Mouse (Mus musculus): ENCODE measurements around the gene Gucy2d.

Gene Gucy2d

DNA sequence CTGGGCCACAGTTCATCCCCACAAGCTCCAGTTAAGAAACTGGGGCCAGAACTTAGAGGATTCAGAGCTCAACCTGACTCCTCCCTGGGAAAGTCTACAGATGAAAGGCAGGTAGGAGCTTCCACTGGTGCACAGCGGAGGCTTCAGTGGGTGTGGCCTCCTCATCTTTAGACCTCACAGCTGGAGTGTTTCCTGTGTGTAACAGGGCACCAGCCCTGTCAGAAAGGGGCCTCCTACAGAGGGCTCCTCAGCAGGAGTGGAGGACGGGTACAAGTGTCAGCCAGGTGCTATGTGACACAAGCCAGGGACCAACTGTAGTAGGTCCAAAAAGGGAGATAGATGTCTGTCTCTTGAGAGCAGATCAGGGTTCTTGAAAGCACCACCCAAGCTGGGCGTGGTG lies 73.0 kb downstream of the Gucy2d start:
- no peak for DNase-seq (ENCODE audit: low read depth, low spot score)

DNA sequence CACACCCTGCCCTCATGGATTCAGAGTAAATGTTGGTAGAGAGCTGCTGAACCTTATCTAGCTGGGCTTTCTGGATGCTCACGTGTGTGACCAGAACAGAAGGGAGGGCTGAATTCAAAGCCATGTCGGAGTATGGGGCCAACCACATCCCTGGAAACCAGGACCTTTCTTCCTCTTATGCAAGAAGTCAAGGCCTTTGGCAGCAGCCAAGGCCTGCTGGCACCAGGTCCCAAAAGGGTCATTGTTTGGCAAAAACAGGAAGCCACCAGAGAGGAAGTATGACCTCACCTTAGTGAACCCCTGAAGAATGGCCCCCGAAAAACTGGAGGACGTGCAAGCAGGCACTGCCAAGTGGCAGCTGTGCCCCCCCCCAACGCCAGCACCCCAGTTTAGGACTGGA lies 82.4 kb downstream of the Gucy2d start:
- DNase-seq (ENCODE audit: low read depth, low spot score), result no peak

DNA sequence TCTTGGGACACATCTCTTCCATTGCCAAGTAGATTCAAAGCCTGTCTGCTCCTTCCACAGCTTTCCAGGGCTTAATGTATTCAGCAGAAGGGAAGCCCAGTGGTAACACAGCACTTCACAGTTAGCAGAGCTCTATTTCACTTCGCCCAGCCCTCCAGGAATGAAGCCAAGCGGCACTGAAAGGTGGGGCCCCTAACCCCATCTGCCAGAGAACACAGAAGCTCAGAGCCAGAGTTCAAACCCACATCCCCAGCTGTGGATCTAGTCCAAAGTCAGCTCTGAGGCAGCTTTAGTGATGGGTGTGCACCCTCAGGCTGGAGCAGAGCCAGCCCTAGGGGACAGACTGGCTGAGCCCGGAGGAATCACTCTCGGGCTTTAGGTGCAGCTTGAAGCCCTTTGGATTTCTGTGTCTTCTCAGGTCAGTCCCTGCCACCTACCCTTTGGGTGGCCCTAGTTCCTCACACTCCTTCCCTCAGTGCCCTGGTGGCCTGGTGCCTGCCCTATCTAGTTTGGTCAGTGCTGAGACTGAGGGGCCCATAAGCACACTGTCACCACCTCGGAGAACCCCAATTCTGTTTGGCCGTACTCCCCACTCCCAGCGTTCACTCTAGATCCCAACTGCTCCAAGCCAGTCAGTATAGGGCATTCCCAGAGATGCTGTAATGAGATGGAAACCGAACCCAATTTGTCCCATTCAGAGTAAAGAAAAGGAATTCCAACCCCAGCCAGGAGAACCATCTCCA lies 83.0 kb downstream of the Gucy2d start:
- no peak for DNase-seq (ENCODE audit: low read depth, low spot score)

DNA sequence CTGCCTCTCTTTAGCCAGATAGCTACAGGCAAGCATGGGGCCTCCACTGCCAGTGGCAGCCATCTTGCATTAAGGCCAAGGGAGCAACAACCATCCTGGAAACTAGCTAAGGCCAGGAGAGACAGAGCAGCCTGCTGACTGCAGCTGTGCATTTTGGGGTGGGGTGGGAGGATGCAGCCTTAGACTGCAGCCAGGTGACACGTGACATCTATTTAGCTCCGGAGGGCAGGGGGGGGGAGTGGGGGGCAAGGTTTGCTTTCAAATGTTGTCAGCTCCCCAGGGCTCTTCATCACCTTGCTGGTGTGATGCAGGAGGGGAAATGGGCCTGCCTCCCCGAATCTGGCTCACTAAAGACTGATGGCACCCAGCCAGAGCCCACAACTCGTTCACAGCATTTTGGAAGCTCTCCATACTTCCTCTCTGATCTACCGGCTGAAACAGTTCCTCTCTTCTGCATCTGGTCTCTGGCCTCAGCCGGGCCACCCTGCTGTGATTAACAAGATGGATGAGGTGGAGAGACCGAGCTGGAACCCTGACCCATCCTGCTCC lies 83.7 kb downstream of the Gucy2d start:
- DNase-seq (ENCODE audit: low read depth, low spot score), result no peak

DNA sequence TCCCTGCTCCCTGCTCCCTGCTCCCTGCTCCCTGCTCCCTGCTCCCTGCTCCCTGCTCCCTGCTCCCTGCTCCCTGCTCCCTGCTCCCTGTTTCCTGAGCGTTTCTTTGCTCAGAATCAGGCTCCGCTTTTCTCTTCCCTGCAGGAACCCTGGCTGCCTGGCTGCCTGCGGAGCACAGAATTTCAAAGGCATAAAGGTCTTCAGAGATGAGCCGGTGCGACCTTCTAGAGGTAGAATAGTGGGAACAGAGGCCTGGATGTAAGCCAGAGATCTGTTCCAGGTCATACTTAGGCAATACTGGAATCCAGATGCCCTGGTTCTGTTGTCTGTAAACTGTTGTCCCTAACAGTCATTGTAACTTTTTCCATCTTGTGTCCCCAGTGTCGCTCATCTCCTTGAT lies 84.2 kb downstream of the Gucy2d start:
- DNase-seq (ENCODE audit: low read depth, low spot score), result no peak

DNA sequence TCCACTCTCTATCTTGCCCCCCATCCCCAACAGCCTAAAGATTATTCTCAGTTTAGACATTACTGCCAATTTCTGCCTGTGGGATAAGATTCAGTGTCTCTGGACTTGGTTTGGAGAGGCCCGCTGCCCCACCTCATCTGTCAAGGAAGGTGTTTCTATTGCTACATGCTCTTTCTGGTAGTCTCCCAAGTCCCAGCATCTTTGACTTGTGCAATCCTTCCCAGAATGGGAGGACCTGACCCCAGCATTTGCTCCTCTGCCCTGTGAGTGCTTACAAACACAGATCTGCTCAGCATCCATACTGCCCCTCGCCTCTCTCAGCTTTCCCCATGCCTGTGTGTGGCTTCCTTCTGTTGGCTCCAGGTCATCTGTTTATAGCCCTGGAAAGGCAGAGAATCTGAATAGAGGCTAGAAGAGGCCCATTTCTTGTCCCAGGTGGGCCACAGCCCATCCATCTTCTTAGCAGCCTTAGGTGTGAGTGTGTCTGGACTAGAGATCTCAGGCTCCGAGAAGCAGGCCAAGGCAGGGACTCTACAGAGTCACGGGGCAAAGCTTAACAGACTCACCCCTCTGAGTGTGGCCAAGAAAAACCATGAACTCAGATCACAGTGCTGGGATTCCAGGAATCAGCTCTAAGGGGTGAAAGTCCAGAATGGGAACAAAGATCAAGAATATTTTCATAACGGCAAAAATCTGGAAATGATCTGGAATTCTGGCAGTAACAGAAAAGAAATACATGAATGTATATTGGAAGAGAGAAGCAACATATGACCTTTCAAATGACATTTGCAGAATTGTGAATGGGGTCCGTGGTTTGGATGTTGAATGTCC lies 84.9 kb downstream of the Gucy2d start:
- no peak for DNase-seq (ENCODE audit: low read depth, low spot score)

Measured in retina, postnatal 7 days (tissue).